Mouse (Mus musculus): Measurements from ENCODE around the gene Spata31d1c. TPM values are rescaled to one million over a fixed set of nuclear protein-coding genes. Genes with fewer than 3 reads are reported as not detected.

The Spata31d1c gene
- not detected for polyA plus RNA-seq (2017; shearing (Covaris generic))

GRCm38 (mm10) chr13:65032758-65033157, at the start of gene Spata31d1c:
Spata31d1c (plus strand) TSS chr13:65033058.

DNA sequence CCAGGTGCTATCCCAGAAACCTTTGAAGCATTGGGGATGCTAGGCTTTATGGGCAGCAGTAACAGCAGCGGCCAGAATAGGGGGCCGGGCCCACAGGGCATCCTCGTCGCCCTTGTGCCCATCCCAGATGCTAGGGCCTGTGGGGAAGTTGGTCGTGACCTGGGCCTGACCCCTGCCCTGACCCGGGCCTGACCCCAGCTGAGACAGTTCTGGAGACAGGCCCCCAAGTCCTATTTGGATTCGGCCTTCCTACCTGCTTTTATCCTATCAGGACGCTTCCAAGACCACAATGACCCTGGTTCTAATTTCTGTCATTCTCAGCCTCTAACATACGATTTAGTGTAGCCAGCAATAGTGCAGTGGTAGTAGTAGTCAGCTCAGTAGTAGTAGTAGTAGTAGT, 19.8 kb downstream of the Spata31d1c start, which contains the start of gene Prss47:
Gene Prss47 (minus strand): TSS at position 101 of the 400 bp plus-strand sequence.

Other genes starting within 250 kb of the Spata31d1c start
- not detected for gene Cntnap3, start 129.1 kb upstream of the Spata31d1c start, polyA plus RNA-seq (2017; shearing (Covaris generic))
- not detected for gene Spata31, start 115.7 kb upstream of the Spata31d1c start, polyA plus RNA-seq (2017; shearing (Covaris generic))
- not detected for gene Prss47, start 19.7 kb downstream of the Spata31d1c start, polyA plus RNA-seq (2017; shearing (Covaris generic))
- 58.5 TPM for gene Mfsd14b, start 79.9 kb downstream of the Spata31d1c start, polyA plus RNA-seq (2017; shearing (Covaris generic))
- not detected for gene Olfr465-ps1, start 105.0 kb downstream of the Spata31d1c start, polyA plus RNA-seq (2017; shearing (Covaris generic))
- 0.16 TPM for gene Olfr466, start 117.2 kb downstream of the Spata31d1c start, polyA plus RNA-seq (2017; shearing (Covaris generic))
- not detected for gene Nlrp4f, start 172.9 kb downstream of the Spata31d1c start, polyA plus RNA-seq (2017; shearing (Covaris generic))
- not detected for gene Gm10775, start 226.5 kb downstream of the Spata31d1c start, polyA plus RNA-seq (2017; shearing (Covaris generic))
- gene Zfp369, start 245.8 kb downstream of the Spata31d1c start, polyA plus RNA-seq (2017; shearing (Covaris generic)), result 13.6 TPM